Mouse (Mus musculus) left cerebral cortex, postnatal 25 days (tissue): ENCODE measurements around the gene Zdhhc14. TPM values are rescaled to one million over a fixed set of nuclear protein-coding genes. Genes with fewer than 3 reads are reported as not detected.
A peak's percentile ranks its signal among the peaks of the same experiment; 100 is the strongest.

ENCODE experiments used
- DNase-seq, 2 experiments: peaks; one replicate each; pipeline ENCODE4 v3.0.0; 2022; ENCODE audit warnings: low spot score in 2 of 2, mixed read lengths in 1 of 2
- intact Hi-C: fragments of 180-260 bp; cut with DNase I; formaldehyde crosslinking; loops from one replicate; pipeline ENCODE4 v1.15.1; 2025
- total RNA-seq, 2 experiments: library from RNA; stranded (reverse); gene quantifications; 2 replicates each; pipeline ENCODE4 v1.2.3; 2021

The Zdhhc14 gene
- total RNA-seq, 2 experiments from 2014 or later: 51.3 to 53.2 TPM

GRCm38 (mm10) chr17:5497695-5498094 is 5.3 kb downstream of the Zdhhc14 start:
- peak in 1 of 2 experiments; percentile 22 for DNase-seq
- intact Hi-C loops: no loop called here

GRCm38 (mm10) chr17:5498996-5499395 is 6.6 kb downstream of the Zdhhc14 start:
- intact Hi-C loops: no loop called here
- no peak for DNase-seq

- intact Hi-C loops: no loop called here
- DNase-seq: no peak
These were observed 11.8 kb downstream of the Zdhhc14 start for GRCm38 (mm10) chr17:5503981-5504760.

- intact Hi-C loops: no loop called here
- DNase-seq: no peak
These were observed 12.6 kb downstream of the Zdhhc14 start for GRCm38 (mm10) chr17:5504969-5505368.

GRCm38 (mm10) chr17:5506553-5506952 is 14.2 kb downstream of the Zdhhc14 start:
- peak; percentile 63 for DNase-seq
- intact Hi-C loops: no loop called here

- intact Hi-C loops: no loop called here
- no peak for DNase-seq
These were observed 14.6 kb downstream of the Zdhhc14 start for GRCm38 (mm10) chr17:5506988-5507387.

- intact Hi-C loops: no loop called here
These were observed 15.7 kb downstream of the Zdhhc14 start for GRCm38 (mm10) chr17:5508030-5508429.

GRCm38 (mm10) chr17:5510564-5510963 is 18.2 kb downstream of the Zdhhc14 start:
- intact Hi-C loops: no loop called here
- DNase-seq: no peak

More at GRCm38 (mm10) chr17:5508030-5508429, 15.7 kb downstream of the Zdhhc14 start:
- peak in 1 of 2 experiments; percentile 55 for DNase-seq

GRCm38 (mm10) chr17:5511724-5512123 is 19.4 kb downstream of the Zdhhc14 start:
- no peak for DNase-seq
- intact Hi-C loops: no loop called here

- DNase-seq: no peak
- intact Hi-C loops: no loop called here
These were observed 27.1 kb downstream of the Zdhhc14 start for GRCm38 (mm10) chr17:5519466-5519865.

GRCm38 (mm10) chr17:5519910-5520592 is 27.7 kb downstream of the Zdhhc14 start:
- intact Hi-C loops: no loop called here
- peak; percentile 54 to 84 for DNase-seq

GRCm38 (mm10) chr17:5521532-5521931 is 29.2 kb downstream of the Zdhhc14 start:
- no peak for DNase-seq
- intact Hi-C loops: no loop called here

GRCm38 (mm10) chr17:5529552-5529951 is 37.2 kb downstream of the Zdhhc14 start:
- intact Hi-C loops: no loop called here
- peak; percentile 72 to 93 for DNase-seq

- intact Hi-C loops: loop anchor here (5.0 kb wide), 1 partner anchor 91 kb away; the partner anchor contains the start of gene Tmem242
- no peak for DNase-seq
These were observed 40.5 kb downstream of the Zdhhc14 start for GRCm38 (mm10) chr17:5532816-5533215.

- intact Hi-C loops: no loop called here
- DNase-seq: no peak
These were observed 43.0 kb downstream of the Zdhhc14 start for GRCm38 (mm10) chr17:5535357-5535756.

- intact Hi-C loops: no loop called here
- DNase-seq: no peak
These were observed 44.1 kb downstream of the Zdhhc14 start for GRCm38 (mm10) chr17:5536259-5537094.

- peak in 1 of 2 experiments; percentile 48 for DNase-seq
- intact Hi-C loops: no loop called here
These were observed 44.8 kb downstream of the Zdhhc14 start for GRCm38 (mm10) chr17:5537095-5537575.

GRCm38 (mm10) chr17:5542177-5542576 is 49.8 kb downstream of the Zdhhc14 start:
- intact Hi-C loops: no loop called here
- DNase-seq: no peak

- DNase-seq: peak in 1 of 2 experiments; percentile 73
- intact Hi-C loops: no loop called here
These were observed 51.7 kb downstream of the Zdhhc14 start for GRCm38 (mm10) chr17:5544065-5544464.

- peak in 1 of 2 experiments; percentile 63 for DNase-seq
These were observed 52.7 kb downstream of the Zdhhc14 start for GRCm38 (mm10) chr17:5545065-5545464.

More at GRCm38 (mm10) chr17:5545065-5545464, 52.7 kb downstream of the Zdhhc14 start:
- intact Hi-C loops: no loop called here
